Mouse (Mus musculus) kidney, postnatal 0 days (tissue): ENCODE measurements at regions not wholly inside any gene's neighbourhood (a gene's known extent, or its start where the extent isn't known, plus 50 kb on each side); places are given as distances from the start of the nearest gene placed in this dataset.

Experiments used
- ATAC-seq: fragments of 200-750 bp; cut with Nextera tagmentation; replicated peaks from 2 replicates; pipeline ENCODE4 v1.8.0; 2017; ENCODE audit warnings: low read depth, moderate number of reproducible peaks, moderate TSS enrichment, moderate library complexity; ENCODE audit not compliant: low FRiP score
- DNase-seq: peaks from one replicate; pipeline ENCODE4 v3.0.0-alpha.2; 2016; ENCODE audit warnings: low spot score
- H3K27ac ChIP-seq: fragments of 300-500 bp; sonication (generic); 2 replicates; pipeline ENCODE4 v1.5.1; 2014; ENCODE audit warnings: mild to moderate bottlenecking
- H3K27me3 ChIP-seq: fragments of 300-500 bp; sonication (generic); 2 replicates; pipeline ENCODE4 v1.6.1; 2014; ENCODE audit warnings: low read length, mixed read lengths; ENCODE audit not compliant: insufficient read depth
- H3K36me3 ChIP-seq: fragments of 300-500 bp; sonication (generic); 2 replicates; pipeline ENCODE4 v1.6.1; 2014; ENCODE audit warnings: low read length, mixed read lengths; ENCODE audit not compliant: insufficient read depth
- H3K4me1 ChIP-seq: fragments of 300-500 bp; sonication (generic); replicated peaks from 2 replicates; pipeline ENCODE4 v1.6.1; 2014; ENCODE audit warnings: antibody characterized with exemption, low read length, mixed read lengths; ENCODE audit not compliant: insufficient read depth
- H3K4me2 ChIP-seq: fragments of 300-500 bp; sonication (generic); 2 replicates; pipeline ENCODE4 v1.6.1; 2014; ENCODE audit warnings: mild to moderate bottlenecking, low read length, moderate library complexity, mixed read lengths
- H3K4me3 ChIP-seq: fragments of 300-500 bp; sonication (generic); replicated peaks from 2 replicates; pipeline ENCODE4 v1.5.1; 2014; ENCODE audit warnings: low read depth, low read length
- H3K9ac ChIP-seq: fragments of 300-500 bp; sonication (generic); 2 replicates; pipeline ENCODE4 v1.6.1; 2014; ENCODE audit warnings: low read depth, low read length
- H3K9me3 ChIP-seq: fragments of 300-500 bp; sonication (generic); replicated peaks from 2 replicates; pipeline ENCODE4 v1.6.1; 2016; ENCODE audit warnings: low read length, inconsistent platforms, mixed read lengths
- CTCF ChIP-seq: IDR thresholded peaks from 2 replicates; pipeline ENCODE4 v1.5.1; 2016; ENCODE audit warnings: antibody characterized with exemption, low read depth, mild to moderate bottlenecking, moderate library complexity
- WGBS: fragments of 180-500 bp; shearing (Covaris S2); extraction: QIAGEN DNeasy Blood & Tissue Kit; methylation state at CpG from one replicate; pipeline ENCODE4 v1.1.7; 2014; 5-methylcytosine and 5-hydroxymethylcytosine counted together

DNA sequence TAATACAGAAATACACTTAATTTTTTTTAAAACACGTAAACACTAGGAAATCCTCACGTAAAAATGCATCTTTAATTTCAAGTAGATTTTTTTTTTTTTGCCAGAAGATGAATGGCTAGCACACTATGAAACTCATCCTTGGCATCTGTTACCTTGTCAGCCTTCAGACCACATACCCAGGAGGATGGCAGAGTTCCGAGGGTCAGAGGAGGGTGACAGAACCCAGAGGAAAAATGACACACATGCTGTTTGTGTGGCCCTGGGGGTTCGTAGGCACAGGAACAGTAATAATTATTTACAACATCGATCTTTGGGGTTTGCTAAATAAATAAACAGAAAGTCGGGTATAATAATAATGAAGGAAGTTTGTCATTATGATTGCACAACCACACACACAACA, 945.3 kb downstream of the Robo2 start:
- TF ChIP-seq CTCF = no peak
- Histone ChIP-seq H3K9me3 (no peaks in the 10 kb centered on the region), H3K27ac (no peak overlapping the region), H3K27me3 (no peaks in the 10 kb centered on the region), H3K4me2 (no peak overlapping the region), H3K4me3 (no peak overlapping the region), H3K4me1 (no peaks in the 10 kb centered on the region), H3K9ac (no peak overlapping the region), H3K36me3 (no peaks in the 10 kb centered on the region)
- DNase-seq (no peak), ATAC-seq (no peak)
- WGBS = 66% methylated on average over 6 of the region's 6 CpGs

DNA sequence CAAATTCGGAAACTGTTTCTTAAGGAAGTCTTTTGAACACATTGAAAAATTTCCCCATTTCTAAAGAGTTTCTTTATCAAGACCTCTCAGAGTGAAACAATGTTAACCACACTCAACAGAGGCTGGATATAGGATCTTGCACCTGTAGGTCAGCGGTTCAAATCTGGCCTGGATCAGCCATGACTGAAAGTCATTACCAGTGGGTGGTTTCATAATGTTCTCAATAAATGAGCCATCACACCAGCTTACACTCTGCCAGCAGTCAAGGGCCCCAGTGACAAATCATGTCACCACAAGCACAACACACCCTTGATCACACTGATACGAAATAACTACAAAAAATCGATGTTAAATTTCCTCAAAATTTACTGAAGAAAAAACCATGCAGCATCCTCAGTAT, 949.1 kb downstream of the Robo2 start:
- no peak overlapping the region for H3K4me2 ChIP-seq
- WGBS = 91% methylated on average over 4 of the region's 4 CpGs
- no peaks in the 10 kb centered on the region for H3K4me1 ChIP-seq
- H3K27me3 ChIP-seq = no peaks in the 10 kb centered on the region
- no peak for ATAC-seq
- TF ChIP-seq CTCF = no peak
- no peak overlapping the region for H3K27ac ChIP-seq
- H3K9me3 ChIP-seq = no peaks in the 10 kb centered on the region
- no peak overlapping the region for H3K9ac ChIP-seq
- no peak for DNase-seq
- no peak overlapping the region for H3K4me3 ChIP-seq
- H3K36me3 ChIP-seq = no peaks in the 10 kb centered on the region

DNA sequence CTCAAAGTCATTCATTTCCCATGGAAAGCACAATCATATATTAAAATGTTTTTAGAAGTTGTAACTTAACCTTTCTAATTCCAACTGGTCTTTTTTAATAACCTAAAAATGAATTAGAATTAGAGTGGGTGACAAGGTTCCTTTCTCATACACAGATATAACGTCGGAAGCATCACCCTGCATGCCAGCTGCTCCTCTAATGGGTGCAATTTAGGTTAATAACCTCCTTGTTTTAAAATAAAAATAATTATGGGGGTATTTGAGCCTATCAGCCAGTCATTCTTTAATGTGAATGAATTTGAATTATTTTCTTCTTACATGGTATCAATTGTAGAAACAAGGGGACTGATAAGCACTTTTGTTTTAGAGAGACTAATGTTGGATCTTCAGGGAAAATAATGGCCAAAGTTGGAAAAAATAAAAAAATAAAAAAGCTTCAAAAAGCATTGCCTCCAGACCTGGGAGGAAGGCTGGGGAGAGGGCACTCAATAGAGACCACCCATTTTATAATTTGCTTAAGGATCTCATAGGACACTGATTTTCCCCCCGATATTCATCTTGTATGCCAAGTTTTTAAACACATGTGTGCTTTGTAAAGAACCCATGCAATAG, 960.9 kb downstream of the Robo2 start:
- DNase-seq (no peak), ATAC-seq (no peak)
- H3K27me3 ChIP-seq = no peaks in the 10 kb centered on the region
- TF ChIP-seq CTCF = no peak
- H3K4me3 ChIP-seq = no peak overlapping the region
- H3K27ac ChIP-seq = no peak overlapping the region
- no peaks in the 10 kb centered on the region for H3K36me3 ChIP-seq
- H3K4me1 ChIP-seq = no peaks in the 10 kb centered on the region
- WGBS = 92% methylated on average over 3 of the region's 3 CpGs
- H3K9me3 ChIP-seq = no peaks in the 10 kb centered on the region
- no peak overlapping the region for H3K4me2 ChIP-seq
- no peak overlapping the region for H3K9ac ChIP-seq

DNA sequence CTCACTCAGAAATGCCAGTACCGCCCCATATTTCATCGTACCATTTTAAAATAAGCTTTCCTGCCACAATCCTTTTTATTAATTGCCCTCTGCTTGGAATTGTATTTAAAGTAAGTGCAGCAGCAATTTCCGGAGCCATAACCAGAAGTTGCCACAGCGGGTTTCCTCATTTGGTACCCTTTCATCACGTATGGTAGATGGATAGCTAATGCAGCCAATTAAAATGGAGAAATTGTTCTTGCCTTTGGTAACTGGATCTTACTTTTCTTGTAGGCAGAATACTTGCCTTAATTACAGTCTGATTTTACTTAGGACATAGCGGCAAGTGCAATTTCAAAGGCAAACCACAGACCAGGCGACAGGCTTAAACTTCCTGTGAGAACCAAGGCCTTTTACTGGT, 961.8 kb downstream of the Robo2 start:
- Histone ChIP-seq H3K27me3 (no peaks in the 10 kb centered on the region), H3K4me2 (no peak overlapping the region), H3K4me1 (no peaks in the 10 kb centered on the region), H3K9me3 (no peaks in the 10 kb centered on the region), H3K9ac (no peak overlapping the region), H3K27ac (no peak overlapping the region), H3K4me3 (no peak overlapping the region), H3K36me3 (no peaks in the 10 kb centered on the region)
- WGBS = 87% methylated on average over 7 of the region's 7 CpGs
- ATAC-seq = no peak
- DNase-seq = no peak
- no peak for TF ChIP-seq CTCF

DNA sequence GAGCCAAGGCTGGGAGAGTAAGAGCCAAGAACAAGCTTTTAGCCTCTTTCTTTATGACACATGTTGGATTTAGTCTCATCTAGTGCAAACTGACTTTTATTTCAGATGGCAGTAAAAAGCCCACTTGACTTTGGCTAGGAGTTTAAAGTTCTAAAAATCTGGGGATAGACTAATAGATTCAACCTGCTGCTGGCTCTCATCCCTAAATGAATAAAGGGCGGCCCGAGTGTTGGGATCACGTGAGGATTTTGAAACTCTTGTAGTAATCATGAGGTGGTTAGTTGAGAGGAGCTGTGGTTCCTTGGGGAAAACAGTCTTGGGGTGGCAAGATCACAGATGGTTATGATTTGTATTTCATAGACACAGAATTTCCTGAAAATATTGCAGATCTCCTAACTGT, 975.9 kb downstream of the Robo2 start:
- Histone ChIP-seq H3K9ac (no peak overlapping the region), H3K4me2 (no peak overlapping the region), H3K36me3 (no peaks in the 10 kb centered on the region), H3K4me1 (no peaks in the 10 kb centered on the region), H3K4me3 (no peak overlapping the region), H3K27me3 (no peaks in the 10 kb centered on the region), H3K27ac (no peak overlapping the region), H3K9me3 (no peaks in the 10 kb centered on the region)
- DNase-seq (no peak), ATAC-seq (no peak)
- 67% methylated on average over 3 of the region's 3 CpGs for WGBS
- no peak for TF ChIP-seq CTCF

DNA sequence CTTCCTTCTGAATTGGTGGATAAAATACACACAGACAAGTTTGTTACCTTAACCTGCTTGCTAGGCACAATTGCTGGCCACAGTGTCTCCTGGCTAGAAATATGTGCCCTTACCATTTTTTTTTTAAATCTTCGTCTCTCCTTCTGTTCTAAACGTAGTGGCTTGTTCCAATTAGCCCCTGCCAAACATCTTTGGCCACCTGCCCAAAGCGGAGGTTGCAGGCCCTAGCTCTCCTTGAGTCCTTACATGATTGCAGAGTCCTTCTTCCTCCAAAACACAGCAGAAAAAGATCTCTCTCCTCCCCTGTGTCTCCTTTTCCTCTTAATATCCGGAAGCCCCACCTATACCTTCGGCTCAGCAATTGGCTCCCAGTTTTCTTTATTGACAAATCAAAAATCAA, 986.8 kb downstream of the Robo2 start:
- no peaks in the 10 kb centered on the region for H3K36me3 ChIP-seq
- TF ChIP-seq CTCF = no peak
- WGBS = 78% methylated on average over 5 of the region's 5 CpGs
- no peak overlapping the region for H3K9ac ChIP-seq
- ATAC-seq = no peak
- H3K4me2 ChIP-seq = no peak overlapping the region
- no peak for DNase-seq
- H3K27ac ChIP-seq = no peak overlapping the region
- no peaks in the 10 kb centered on the region for H3K27me3 ChIP-seq
- H3K9me3 ChIP-seq = no peaks in the 10 kb centered on the region
- no peak overlapping the region for H3K4me3 ChIP-seq
- no peaks in the 10 kb centered on the region for H3K4me1 ChIP-seq

DNA sequence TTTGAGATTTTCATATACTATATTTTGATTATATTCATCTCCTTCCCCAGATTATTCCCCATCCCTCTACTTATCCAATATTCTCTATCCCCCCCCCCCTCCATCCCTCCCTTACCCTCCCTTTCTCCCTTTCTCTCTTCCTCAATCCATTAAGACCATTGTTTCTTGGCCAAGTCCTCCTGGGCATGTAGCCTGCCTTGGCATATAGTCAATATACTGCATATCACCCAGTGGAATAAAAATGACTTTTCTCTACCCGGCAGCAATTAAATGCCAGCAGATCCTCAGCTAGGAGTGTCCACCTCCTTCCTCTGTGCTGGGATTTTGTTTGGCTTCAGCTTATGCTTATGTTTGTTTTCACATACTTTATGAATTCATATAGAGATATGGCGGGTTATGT, 987.3 kb downstream of the Robo2 start:
- Histone ChIP-seq H3K4me3 (no peak overlapping the region), H3K36me3 (no peaks in the 10 kb centered on the region), H3K27ac (no peak overlapping the region), H3K4me1 (no peaks in the 10 kb centered on the region), H3K9me3 (no peaks in the 10 kb centered on the region), H3K9ac (no peak overlapping the region), H3K4me2 (no peak overlapping the region), H3K27me3 (no peaks in the 10 kb centered on the region)
- ATAC-seq (no peak), DNase-seq (no peak)
- no peak for TF ChIP-seq CTCF
- WGBS = 89% methylated on average over 2 of the region's 2 CpGs
